Mouse (Mus musculus): ENCODE data around the gene Eif6.

The Eif6 gene

DNA sequence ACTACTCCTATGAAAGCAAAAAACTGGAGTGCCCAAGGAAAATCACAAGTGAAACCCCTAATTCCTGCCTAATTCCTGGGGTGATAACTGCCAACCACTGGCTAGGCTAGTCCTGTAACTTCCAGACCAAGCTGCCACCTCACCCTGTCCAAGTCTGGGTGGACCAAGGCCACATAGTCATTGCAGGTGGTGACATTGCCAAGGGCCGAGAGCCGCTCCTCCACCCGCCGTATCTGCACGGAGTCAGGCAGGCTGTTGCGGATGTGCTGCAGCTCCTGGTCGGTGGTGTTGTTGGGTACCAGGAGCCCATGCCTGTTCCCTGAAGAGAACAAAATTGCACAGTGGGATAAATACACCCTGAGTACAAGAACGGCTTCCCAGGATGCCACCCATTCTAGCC is 3.0 kb downstream of the Eif6 start:
- DNase-seq (ENCODE audit: low spot score), result no peak

DNA sequence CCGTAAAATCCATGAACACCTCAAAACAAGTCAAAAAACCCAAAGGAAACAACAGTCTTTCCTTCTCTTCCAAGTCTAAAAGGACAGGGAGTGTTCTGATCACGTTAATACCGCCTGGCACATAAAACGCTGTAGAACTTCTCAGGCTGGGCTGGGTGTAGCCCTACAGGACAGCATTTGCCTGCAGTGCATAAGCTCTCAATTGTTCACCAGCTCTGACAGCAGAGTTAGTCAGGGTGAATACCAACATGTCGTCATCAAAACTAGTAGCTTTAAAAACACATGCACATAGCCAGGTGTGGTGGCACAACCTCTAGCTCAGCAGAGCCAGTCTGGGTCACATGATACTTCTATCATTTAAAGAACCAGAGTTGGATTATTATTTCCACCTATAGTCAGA is 5.9 kb downstream of the Eif6 start:
- DNase-seq (ENCODE audit: low spot score), result no peak

DNA sequence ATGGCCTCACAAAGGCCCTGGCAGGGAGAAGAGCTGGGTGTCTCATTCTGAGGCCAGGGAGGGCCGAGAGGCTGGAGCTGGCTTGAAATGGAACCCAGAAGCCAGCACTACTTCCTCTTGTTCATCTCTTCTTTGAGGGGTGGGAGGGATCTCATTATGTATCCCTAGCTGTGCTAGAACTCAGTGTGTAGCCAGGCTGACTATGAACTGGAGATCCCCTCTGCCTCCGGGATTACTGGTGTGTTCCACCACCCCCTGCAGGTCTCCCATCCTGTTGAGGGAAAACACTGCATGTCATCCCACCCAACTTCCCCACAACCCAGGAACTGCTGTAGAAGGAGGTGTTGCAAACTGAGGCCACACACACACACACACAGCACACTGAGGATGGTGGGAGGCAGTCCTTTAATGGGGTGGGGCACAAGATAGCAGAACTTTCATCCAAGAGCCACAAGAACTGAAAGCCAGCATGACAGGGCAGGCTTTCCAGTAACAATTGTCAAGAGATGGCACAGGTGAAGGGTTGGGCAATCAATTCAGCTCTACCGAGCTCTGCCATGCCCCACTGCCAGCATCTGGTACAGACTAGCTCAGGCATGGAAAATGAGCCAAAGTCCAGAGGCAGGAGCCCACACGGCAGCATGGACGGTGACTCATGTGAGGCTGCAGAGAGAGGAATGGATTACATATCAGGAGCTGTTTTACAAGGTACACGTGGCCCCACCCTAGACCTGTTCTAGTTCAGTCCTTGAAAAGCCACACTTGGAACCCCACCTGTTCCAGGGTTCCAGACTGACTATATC is 7.1 kb downstream of the Eif6 start:
- no peak for DNase-seq (ENCODE audit: low spot score)

DNA sequence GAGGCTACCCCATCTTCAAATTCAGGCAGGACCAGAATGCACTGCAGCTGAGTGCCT is 7.5 kb downstream of the Eif6 start, which contains the start of gene BC029722:
TSS of gene BC029722 (minus strand) at position 35 of the 57 bp plus-strand sequence.
- no peak for DNase-seq (ENCODE audit: low spot score)

DNA sequence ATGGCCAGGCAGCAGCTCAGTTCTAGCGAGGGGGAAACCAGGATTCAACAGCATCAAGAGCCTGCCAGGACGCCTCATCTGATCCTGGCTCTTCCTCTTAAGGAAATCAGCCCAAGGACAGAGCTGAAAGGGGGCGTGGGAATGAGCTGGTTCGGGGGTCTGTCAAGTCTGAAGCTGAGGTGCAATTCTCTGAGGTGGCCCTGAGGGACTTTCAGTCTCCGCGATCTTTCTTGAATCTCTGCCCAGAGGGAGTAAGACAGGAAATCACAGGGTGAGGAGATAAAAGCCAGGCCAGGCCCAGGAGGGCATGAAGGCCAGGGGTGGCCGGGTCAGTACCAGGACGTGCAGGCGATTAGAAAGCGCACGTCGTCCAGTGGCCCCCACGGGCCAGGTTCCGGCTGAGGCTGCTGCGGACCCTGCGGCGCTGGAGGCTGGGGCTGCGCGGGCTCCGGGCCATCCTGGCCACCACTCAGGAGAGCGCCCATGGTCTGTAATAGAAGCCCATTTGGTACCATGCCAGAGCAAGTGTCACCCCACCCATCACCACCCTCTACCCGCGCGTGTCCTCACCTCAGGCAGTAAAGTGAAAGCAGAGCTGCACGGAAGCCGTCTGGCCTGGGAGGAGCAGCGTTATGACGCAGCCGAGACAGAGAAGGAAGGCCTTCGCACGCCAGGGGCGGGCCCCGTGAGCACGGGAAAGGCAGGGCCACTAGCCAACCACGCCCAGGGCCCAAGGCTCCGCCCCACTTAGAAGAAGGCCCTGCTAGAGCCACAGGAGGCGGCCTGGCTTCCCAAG is 7.9 kb downstream of the Eif6 start:
- DNase-seq (ENCODE audit: low spot score), result peak; percentile 94

DNA sequence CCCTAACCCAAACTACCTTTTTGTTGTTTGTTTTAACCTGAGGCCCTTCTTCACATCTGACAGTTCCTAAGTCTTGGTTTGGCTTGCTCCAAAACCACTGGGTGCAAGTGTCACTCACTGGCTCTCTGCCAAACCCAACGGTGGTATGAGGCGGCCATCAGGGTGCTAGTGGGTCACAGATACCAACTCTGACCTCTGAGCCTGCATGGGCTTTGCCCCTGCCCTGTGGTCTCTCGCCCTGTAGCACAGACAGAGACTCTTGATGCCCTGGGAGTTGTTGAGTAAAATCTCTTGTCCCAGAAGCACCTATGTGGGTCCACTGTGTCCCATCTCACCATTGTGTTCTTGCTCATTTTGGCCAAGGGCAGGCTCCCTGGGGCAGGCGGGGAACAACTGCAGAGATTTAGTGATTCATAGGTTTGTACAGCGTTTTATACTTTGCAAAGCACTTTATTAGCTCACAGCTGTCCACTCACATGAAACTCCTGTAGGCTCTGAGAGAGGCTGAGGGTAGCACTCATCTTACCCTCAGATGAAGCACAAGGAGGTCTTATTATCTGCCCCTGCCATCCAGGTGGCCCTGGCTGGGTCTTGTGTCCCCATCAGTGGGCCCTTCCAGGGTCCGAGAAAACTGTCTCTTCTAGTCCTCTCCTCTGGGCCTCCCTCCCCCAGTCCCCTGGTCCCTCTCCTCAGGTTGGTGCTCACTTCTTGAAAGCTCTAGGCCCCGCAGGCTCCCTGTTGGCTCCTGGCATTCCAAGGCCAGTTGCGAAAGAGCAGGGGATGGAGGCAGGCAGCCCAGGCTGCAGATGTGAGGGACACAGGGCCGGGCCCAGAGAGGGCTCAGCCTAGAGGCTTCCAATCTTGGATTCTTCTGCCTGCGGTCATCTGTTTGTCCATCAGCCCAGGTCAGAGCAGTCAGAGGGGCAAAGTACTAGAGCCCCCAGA is 9.2 kb downstream of the Eif6 start:
- no peak for DNase-seq (ENCODE audit: low spot score)

DNA sequence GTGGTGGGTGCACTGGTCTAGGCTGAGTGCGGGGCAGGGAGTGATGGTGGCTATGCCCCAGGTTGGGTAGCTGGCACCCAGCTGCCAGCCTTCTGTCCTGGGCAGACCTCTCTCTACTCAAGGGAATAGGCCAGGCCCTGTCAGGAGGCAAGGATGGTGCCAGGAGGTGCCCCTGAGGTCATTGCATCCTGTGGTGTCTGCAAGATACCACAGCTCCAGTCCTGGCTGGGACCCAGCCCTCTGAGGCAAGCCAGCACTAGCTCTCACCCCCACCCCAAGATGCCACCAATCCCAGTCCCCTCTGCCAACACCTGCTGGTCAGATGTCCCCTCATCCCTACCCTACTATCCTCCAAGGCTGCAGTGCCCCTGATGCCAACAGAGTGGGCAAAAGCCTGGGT is 10.5 kb downstream of the Eif6 start:
- no peak for DNase-seq (ENCODE audit: low spot score)

DNA sequence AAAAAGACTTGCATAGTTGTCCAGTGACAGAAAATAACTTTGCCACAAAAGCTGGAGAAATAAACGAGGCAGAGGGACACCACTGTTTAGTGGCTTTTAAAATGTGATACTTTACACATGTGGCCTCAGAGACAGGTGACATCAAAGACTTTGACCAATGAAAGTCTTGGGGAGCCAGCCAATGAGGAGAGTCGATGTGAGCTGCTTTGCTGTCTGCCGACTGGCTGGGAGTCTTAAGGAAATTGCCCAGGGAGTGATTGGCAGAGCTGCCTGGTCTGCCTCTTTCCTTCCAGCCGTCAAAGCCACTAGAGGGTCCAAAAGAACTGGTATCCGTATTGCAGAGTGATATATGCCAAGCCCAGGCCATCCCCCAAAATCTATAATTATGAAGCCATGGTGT is 11.9 kb downstream of the Eif6 start:
- no peak for DNase-seq (ENCODE audit: low spot score)

DNA sequence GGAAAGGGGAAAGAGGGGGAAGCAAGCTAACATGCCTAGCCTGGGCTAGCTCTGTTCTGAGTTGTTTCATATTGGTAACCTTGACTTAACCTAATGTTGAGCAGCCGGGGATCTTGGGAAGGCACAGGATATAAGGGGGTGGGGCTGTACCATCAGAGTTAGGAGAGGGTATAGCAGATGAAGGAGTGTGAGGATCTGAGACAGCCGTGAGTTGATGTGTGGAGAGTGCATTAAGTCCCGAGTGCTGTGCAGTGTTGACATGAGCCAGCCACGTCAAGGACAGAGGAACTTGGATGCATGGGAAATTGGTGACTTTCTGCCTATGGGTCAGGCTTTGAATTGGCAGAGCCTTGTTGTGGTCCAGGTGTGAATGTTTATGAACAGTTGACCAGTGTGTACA is 14.1 kb downstream of the Eif6 start:
- no peak for DNase-seq (ENCODE audit: low spot score)

DNA sequence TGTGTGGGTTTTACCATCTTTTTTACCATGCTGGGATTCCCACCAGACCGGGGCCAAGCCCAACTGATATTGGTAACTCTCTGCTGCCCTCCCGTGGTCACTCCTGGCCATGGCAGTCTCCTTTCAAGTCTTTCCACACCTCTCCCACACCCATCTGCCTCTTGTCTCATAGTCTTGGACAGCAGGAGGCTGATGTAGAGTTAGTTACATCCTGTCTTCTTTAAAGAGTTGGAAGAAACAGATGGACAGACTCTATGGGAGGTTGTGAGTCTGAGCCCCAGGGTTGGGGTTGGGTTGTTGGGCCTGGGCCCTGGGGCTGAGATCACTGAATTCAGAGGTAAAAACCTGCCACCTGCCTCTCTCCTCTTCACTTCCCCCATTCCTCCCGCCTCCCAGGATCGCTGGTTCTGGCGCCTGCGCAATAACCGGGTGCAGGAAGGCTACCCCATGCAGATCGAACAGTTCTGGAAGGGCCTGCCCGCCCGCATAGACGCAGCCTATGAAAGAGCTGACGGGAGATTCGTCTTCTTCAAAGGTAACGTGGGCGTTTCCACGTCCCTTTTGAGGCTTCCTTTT is 14.8 kb downstream of the Eif6 start:
- peak; percentile 74 for DNase-seq (ENCODE audit: low spot score)

DNA sequence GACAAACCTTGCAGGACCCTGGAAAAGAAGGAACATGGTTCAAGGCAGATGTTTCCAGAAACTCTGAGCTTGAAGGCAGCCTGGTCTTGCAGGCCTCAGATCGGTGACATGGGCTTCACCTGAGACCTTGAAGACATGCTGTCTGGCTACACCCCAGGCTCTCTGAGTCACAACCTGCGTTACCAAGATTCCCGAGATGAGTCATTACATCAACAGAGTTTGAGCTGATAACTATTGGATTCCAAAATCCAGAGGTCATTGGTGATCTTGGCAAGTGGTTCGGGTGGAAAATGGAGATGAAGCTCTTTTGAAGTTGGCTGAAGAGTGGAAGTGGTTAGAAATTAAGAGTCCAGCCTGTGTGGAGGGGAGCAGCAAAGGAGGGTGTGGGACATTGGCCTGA is 17.1 kb downstream of the Eif6 start:
- DNase-seq (ENCODE audit: low spot score), result no peak

DNA sequence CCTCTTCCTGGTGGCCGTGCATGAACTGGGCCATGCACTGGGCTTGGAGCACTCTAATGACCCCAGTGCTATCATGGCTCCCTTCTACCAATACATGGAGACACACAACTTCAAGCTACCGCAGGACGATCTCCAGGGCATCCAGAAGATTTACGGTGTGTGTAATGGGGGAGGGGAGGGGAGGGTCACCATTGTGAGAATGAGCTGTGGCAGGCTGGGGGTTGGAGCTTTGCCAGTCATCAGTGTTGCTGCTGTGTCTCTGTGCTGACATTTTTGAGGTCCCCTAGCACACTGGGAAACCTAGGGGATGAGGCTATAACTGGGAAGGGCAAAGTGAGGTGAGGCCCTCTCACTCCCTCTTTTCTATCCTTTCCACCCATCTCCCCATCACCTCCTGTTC is 19.3 kb downstream of the Eif6 start:
- DNase-seq (ENCODE audit: low spot score), result no peak

DNA sequence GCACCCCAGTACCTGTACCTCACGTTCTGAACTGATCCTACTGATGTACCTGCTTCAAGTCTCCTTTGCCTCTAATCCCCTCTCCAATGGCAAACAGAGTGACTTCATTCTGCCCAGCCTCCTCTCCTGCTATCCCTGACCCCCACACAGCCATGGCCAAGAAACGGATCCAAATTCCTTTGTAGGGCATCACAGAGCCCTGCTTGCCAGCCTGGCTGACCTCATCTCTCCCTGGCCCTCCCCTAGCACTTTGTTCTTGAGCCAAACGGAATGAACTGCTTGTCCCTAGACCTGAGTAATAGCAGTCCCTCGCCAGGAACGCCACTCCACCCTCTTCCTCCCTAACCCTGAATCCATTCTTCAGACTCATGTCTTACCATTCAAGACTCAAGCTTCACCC is 20.2 kb downstream of the Eif6 start:
- no peak for DNase-seq (ENCODE audit: low spot score)

DNA sequence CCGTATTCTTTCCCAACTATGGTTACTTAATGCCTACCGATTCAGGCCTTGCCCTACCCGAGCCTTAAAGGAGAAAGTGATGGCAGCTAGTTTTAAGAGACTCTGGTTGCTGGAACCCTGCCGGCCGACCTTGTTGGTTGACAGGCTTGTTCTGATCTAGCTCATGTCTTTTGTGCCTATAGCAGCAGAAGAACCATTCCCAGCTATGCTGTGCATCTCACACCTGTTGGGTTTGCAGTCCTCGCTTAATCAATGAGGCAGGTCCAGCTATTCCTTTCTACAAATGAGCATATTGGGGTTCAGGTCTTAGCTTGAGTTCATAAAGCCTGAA is 20.8 kb downstream of the Eif6 start:
- DNase-seq (ENCODE audit: low spot score), result no peak

DNA sequence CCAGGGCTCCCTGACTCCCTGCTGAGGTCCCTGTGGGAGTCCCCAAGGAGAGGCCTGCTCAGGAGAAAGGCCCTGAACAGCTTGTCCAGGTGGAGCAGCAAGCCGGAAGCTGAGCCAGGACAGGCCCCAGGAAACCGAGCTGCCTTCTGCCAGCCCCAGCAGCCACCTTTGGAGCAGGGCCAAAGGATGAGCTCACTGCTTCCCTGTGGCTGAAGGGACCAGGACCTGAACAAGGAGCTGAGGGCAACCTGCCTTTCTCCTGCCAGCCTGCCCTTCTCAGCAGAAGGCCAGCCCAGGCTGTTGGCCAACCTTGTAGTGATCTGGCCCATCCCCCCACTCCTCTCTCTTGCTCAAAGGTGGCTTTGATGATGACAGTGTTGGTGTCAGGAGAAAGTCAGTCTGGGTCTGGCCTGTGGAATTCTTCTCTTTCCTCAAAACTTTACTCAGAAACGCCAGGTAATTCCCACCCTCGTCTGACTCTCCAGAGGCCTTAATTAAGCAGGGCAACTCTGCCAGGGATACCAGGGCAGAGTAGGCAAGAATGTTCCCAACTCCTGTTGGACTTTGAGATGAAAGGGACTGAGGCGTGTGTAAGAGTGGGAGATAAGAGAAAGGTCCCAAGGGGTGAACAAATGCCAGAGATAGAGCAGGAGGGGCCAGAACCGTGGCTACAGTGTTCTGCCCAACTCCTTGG is 21.3 kb downstream of the Eif6 start:
- no peak for DNase-seq (ENCODE audit: low spot score)

DNA sequence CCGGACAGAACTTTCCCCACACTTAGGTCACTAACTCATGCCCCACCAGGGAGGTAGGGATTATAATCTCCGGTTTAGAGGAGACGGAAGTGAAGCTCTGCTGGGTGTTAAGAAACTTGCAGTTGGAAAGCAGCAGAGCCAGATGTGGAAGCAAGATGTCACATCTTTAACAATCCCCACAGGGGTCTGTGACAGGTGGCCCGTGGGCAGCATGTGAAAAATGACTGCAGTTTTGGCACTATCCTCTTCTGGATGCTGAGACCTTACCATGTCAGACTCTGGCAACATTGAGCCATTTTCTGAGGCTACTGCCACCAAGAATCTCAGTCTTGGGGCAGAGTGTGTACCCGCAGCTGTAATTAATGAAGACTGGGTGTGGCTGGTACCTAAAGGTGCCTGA is 22.7 kb downstream of the Eif6 start:
- no peak for DNase-seq (ENCODE audit: low spot score)

DNA sequence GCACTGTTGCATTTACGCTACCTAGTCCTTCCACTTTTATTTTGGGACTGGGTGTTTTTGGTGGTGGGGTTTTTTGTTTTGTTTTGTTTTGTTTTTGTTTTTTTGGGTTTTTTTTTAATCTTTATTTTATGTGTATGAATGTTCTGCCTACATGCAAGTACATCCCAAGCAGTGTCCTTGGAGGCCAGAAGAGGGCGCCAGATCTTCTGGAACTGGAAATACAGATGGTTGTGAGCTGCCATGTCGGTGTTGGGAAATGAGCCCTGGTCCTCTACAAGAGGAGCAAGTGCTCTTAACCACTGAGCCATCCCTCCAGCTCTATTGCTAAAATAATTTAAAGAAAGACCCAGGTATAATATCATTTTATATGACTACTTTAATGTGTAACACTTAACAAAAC is 24.0 kb downstream of the Eif6 start:
- DNase-seq (ENCODE audit: low spot score), result no peak

DNA sequence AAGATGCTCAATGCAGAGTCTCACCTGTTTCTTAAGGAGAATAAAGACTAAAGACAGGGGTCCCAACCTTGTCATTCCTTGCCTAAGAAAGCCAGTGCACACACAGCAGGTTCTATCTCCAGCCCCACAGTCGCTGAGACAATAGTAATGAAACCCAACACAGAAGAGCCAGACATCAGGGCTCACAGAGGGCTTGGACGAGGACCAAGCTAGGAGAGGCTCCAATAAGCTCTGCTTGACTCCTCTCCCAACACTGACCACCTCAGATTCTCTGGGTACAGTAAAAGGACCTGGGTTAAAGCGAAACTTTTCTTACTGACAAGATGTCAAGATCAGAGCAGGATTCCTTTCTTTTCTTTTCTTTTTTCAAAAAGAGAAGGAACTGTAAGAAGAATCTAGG is 28.1 kb downstream of the Eif6 start:
- no peak for DNase-seq (ENCODE audit: low spot score)

DNA sequence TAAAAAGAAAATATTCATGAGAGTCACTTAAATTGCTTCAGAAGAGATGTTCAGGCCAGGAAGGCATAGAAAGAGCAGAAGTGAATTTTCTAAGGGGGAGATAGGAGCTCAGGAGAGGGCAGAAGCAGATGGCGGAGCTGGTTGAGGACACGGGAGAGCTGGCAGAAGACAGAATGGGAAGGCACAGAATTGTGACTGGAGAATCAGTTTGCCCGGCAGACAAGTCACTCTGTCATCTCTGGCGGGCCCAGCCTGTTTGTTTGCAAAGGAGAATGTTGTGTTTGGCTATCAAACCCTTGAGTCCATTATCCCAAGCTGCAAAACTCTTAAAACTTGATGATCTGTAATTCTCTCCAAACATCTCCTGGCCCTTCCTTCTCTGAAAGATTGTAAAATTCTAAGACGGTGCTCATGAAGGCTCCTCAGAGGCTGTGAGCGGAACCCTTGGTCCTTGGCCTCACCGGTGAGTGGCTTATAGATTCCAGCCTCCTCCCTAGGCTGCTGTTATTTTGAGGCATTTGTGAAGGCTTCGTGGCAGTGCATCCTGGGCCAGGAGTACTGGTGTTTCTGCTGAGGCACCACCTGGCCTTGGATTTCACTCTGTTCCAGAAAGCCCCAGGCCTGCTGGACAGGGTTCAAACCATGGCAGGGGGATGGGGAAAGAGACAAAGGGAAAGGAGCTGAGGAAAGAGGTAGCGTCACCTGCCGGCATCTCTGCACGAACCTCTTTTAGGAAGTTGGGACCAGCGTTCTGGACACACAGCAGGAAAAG is 31.9 kb downstream of the Eif6 start:
- DNase-seq (ENCODE audit: low spot score), result no peak

DNA sequence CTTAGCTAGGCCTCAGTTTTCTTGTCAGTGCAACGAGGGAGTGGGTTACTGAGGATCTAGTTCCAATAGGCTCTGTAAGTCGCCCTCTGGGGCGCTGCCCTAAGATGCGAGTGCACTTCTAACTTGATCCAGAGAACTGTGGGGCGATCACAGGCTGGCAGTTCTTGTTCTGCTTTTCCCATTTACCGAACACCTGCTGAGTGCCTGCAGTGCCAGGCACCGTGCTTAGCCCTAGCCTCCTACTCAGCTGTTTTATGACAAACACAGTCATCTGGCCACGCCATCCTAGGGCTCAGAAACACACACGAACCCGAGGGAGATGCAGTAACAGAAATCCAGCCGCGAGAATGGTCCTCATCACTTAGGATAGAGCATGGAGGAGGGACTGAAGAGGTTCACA is 33.8 kb downstream of the Eif6 start:
- DNase-seq (ENCODE audit: low spot score), result no peak
